Mouse (Mus musculus) retina, embryonic 14.5 days (tissue): ENCODE results near the gene Gfi1.

Source experiments
- DNase-seq: peaks from one replicate; pipeline ENCODE4 v3.0.0-alpha.2; 2015; ENCODE audit warnings: low spot score

Gene Gfi1

DNA sequence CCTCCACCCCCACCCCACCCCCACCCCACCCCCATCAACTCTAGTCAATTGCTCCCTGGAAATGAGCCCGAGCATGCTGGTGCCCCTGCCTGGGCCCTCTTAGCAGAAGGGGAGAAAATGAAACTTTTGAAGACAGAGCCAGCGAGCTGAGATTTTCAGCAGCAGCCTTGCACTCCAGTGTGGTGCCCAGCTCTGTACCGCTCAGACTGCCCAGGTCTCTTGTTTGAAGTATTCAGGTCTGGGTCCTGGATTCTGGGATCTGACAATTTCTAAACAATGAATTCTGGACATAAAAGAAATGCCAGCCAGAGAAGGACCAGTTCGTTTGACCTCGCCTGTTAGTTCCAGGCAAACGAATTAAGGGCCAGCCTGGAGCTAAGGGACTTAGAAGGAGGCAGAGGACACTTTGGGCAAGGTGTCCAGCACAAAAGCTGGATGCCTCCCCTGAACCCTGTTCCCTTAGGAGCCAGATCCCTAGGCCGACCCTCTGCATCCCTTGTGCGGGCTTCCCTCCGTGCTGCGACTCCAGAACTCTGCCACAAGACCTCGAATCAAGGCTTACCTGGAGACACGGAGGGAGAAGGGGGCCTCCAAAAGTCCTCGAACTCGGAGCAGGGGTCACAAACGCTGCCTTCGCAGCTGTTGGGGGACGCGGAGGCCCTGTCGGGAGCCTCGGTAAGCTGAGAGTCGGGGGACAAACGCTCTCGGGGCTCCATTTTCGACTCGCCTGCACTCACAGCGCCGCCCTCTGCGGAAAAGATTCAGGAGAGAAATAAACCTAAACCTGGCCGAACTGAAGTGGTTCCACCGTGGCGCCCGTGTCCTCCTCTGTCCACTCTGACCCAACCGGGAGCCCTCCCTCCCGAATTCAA is 2.9 kb downstream of the Gfi1 start:
- peak; percentile 50 for DNase-seq

DNA sequence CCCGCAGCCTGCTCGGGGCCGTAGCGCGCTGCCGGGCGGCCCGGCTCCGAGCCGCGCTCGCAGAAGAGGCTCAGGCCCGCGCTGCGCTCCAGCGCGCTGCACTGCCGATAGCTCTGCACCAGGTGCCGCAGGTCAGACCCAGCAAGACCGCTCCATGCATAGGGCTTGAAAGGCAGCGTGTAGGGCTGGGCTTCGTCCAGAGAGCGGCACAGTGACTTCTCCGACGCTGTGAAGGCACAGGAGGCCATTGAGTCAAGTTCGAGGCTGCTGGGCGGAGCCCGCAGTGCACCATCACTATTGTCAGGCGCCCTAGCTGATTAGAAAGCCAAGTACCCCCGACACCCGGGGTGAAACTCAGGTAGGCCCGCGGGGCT is 4.2 kb downstream of the Gfi1 start:
- peak; percentile 37 for DNase-seq

DNA sequence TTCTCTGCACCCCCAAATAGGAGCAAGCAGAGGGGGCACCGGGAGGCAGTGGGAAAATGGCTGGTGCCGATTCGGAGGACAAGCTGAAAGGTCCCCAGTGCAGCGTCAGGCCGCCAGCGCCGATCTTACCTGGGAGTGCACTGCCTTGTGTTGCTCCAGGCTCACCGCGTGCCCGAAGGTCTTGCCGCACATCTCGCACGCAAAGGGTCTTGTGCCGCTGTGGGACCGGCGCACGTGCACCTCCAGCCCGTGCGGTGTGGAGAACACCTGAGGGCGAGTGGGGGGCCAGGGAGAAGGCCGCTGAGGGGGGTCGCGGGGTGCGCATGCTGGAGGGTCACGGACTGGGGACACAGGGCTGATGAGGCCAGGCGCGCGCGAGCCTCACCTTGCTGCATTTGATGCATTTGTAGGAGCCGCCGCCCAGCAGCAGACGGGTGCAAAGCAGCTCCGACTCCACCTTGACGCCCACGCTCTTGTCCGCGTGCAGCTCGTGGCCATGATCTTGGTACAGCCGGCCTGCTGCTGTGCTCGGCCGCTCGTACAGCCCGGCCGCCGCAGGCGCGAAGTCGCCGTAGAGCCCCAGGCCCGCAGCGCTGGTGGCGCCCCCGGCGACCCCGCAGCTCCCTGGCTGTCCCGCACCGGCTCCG is 4.7 kb downstream of the Gfi1 start:
- DNase-seq = peak; percentile 31

DNA sequence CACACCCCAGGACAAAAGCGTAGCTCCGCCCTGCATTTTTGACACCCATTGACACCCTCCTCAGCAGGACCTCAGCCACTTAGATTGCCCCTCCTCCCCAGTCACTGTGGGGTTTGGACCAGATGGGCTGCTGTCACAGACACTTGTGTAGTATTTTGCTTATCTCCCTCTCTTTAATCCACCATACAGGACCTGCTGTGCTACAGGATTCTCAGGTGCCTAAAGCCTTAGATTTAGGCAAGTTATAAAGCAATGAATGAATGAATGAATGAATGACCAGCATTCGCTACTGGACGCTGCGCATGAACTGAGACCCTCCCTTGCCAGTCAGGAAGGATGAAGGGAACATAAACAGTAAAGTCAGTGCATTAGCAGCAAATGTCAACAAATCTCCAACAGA is 5.3 kb downstream of the Gfi1 start:
- no peak for DNase-seq

DNA sequence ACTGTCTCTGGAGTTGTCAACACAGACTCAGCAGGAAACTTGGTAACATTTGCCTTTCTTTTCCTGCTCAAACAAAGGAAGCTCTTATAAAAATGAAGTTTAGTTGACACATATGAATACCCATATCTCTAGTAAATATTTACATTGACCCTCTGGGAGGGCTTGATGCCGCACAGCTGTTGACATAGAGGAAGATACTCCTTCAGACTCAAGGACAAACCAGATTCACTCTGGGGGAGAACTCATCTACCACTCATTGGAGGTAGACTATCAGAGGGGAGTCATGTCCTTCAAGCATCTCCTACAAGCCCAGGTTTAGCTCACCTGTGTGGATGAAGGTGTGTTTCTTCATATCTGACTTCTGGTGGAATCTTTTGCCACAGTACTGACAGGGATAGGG is 6.0 kb downstream of the Gfi1 start:
- DNase-seq = no peak

DNA sequence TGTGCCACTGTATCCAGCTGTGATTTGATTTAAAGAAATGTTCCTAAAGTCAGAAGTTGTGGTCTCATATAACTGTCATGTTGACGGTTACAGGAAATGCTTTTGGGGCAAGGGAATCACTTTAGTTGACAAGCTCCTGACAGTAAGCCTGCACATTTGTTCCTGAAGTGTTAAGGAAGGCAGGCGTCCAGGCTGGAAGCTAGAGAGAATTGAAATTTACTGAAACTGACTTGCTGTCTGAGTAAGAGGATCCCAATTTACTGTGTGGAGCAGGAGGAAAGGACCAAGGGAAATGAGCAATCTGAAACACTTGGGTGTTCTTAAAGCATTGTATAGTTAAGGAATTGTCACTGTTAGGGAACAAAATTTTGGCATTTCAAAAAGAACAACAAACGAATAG is 6.6 kb downstream of the Gfi1 start:
- DNase-seq = no peak

DNA sequence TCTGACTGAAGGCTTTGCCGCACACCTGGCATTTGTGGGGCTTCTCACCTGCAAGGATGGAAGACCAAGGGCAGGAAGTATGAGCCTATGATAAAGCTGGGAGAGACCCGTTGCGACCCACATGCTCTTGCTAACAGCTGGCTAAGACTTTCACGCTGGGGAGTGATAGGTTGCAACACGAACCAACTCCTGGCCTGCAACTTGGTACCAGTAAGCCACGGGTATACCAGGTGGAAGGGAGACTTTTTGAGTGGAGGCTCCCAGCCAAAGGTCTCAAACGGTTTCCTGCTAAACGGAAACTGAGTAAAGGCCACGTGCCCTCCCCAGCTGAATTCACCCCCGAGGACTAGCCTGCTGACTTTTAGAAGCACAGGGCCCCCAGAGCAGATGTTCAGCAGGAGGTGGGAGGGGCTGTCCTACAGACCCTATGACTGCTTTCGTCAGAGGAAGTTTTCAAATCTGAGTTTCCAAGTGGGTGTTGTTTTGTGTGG is 7.9 kb downstream of the Gfi1 start:
- no peak for DNase-seq

DNA sequence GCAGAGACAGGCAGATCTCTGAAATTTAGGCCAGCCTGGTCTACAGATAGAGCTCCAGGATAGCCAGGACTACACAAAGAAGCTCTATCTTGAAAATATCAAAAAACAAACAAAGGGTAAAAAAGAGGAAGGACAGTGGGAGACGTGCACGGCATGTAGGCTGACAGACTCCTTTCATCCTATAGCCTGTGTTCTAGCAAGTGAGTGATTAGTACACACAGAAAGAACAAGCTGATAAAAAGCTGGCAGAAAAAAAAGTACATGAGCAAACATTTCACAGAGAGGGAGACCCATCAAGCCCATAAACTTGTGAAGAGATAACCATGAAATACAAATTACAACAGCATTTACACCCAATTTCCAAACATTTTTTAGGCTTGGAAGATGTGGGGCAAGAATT is 14.1 kb downstream of the Gfi1 start:
- DNase-seq = no peak

- DNase-seq = no peak
These were observed 17.6 kb downstream of the Gfi1 start for GRCm38 (mm10) chr5:107708124-107708797.

- no peak for DNase-seq
These were observed 19.6 kb downstream of the Gfi1 start for GRCm38 (mm10) chr5:107706262-107706661.

- no peak for DNase-seq
These were observed 20.1 kb downstream of the Gfi1 start for GRCm38 (mm10) chr5:107705756-107706155.

GRCm38 (mm10) chr5:107703207-107703763 is 22.6 kb downstream of the Gfi1 start:
- DNase-seq = no peak

DNA sequence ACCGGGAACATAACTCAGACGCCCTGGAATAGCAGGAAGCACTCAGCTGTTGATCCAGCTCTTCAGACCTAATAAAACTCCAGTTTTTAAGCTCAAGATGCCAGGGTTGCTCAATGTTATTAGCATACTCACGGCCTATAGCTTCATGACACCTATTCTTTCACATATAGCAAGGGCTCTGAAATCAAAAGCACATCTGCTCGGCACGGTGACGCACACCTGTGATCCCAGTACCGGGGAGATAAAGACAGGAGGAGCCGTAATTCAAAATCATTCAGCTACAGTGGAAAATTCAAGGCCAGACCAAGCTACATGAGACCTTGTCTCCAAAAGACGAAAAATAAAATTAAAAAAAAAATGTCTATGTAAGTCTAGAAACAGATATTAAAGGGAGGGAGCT is 24.2 kb downstream of the Gfi1 start:
- no peak for DNase-seq

- DNase-seq = no peak
These were observed 25.0 kb downstream of the Gfi1 start for GRCm38 (mm10) chr5:107700873-107701272.

DNA sequence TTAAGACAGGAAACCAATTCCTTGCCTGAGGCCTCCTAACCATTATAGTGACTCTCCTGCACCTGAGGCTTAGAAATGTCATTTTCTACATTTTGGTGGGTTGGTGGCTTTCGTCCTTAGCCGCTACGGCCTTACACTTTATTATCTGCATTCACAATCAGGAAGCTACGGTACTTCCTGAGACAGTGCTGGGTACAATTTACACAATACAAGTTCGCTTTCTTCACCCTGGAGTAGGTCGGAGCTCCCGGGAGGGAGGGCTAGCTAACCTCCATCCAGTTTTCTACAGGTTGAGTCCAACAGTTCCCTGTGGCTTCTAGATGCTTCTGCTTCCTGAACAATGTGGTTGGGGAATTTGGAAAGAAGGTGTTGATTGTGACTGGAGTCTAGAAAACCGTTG is 26.9 kb downstream of the Gfi1 start:
- no peak for DNase-seq

GRCm38 (mm10) chr5:107695019-107695418 is 30.8 kb downstream of the Gfi1 start:
- DNase-seq = no peak

DNA sequence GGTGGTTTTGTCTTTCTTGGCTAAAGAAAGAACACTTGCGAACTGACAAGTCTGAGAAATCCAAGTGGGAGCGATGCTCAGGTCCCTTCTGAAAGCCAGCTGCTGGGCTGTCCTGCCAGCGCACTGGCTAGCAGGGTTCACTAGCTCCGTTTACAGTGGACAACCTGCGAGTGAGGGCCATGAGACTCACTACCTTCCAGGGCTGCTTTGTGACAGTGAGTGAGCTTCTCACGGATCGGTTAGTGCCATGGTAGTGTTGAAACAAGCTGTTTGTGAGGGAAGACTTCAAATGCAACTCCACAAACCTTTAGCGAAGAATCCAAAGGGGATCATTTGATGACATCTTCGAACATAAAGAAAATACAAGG is 37.4 kb downstream of the Gfi1 start:
- no peak for DNase-seq

- DNase-seq = peak; percentile 86
These were observed 38.0 kb downstream of the Gfi1 start for GRCm38 (mm10) chr5:107687592-107688498.

- no peak for DNase-seq
These were observed 38.7 kb downstream of the Gfi1 start for GRCm38 (mm10) chr5:107687161-107687560.

- peak; percentile 12 for DNase-seq
These were observed 41.5 kb downstream of the Gfi1 start for GRCm38 (mm10) chr5:107684380-107684779.

- DNase-seq = no peak
These were observed 44.5 kb downstream of the Gfi1 start for GRCm38 (mm10) chr5:107681300-107681699.

- no peak for DNase-seq
These were observed 47.4 kb downstream of the Gfi1 start for GRCm38 (mm10) chr5:107678392-107678791.
